Mouse (Mus musculus): ENCODE data around the gene Zbtb32. TPM values are rescaled to one million over a fixed set of nuclear protein-coding genes. Genes with fewer than 3 reads are reported as not detected.

The Zbtb32 gene
- polyA plus RNA-seq, 1 experiment = 3.2 TPM

GRCm38 (mm10) chr7:30584339-30584738, 14.4 kb downstream of the Zbtb32 start:
- TF ChIP-seq POLR2A (IDR thresholded peaks at IDR 0.05; ENCODE audit: control insufficient read depth, extremely low read depth, insufficient read depth, low read length, poor library complexity) = no peak
- TF ChIP-seq CTCF (IDR thresholded peaks at IDR 0.05; ENCODE audit: borderline replicate concordance, control insufficient read depth, extremely low read depth, insufficient read depth, low read length, poor library complexity) = no peak
- H3K36me3 ChIP-seq (ENCODE audit: control insufficient read depth, insufficient read depth, low read length) = peaks cover 61% of the 10 kb centered on the region
- WGBS = 94% methylated on average over 10 of the region's 10 CpGs
- no peak overlapping the region for H3K4me3 ChIP-seq (ENCODE audit: control insufficient read depth, insufficient read depth, low read length)
- no peak overlapping the region for H3K27ac ChIP-seq (ENCODE audit: control insufficient read depth, insufficient read depth, low read length)
- no peak for DNase-seq
- peaks cover 6% of the 10 kb centered on the region for H3K4me1 ChIP-seq (replicated peaks; ENCODE audit: control insufficient read depth, insufficient read depth, low read length)
- no peaks in the 10 kb centered on the region for H3K27me3 ChIP-seq (ENCODE audit: control insufficient read depth, insufficient read depth, low read length)

- WGBS = 97% methylated on average over 16 of the region's 16 CpGs
- TF ChIP-seq CTCF (IDR thresholded peaks at IDR 0.05; ENCODE audit: borderline replicate concordance, control insufficient read depth, extremely low read depth, insufficient read depth, low read length, poor library complexity) = no peak
- TF ChIP-seq POLR2A (IDR thresholded peaks at IDR 0.05; ENCODE audit: control insufficient read depth, extremely low read depth, insufficient read depth, low read length, poor library complexity) = no peak
- Histone ChIP-seq H3K27me3 (ENCODE audit: control insufficient read depth, insufficient read depth, low read length) (no peaks in the 10 kb centered on the region), H3K4me1 (replicated peaks; ENCODE audit: control insufficient read depth, insufficient read depth, low read length) (no peaks in the 10 kb centered on the region), H3K27ac (ENCODE audit: control insufficient read depth, insufficient read depth, low read length) (no peak overlapping the region), H3K4me3 (ENCODE audit: control insufficient read depth, insufficient read depth, low read length) (no peak overlapping the region), H3K36me3 (ENCODE audit: control insufficient read depth, insufficient read depth, low read length) (peaks cover 89% of the 10 kb centered on the region)
- no peak for DNase-seq
These were observed 17.2 kb downstream of the Zbtb32 start for GRCm38 (mm10) chr7:30581547-30581946.

- no peak for TF ChIP-seq POLR2A (IDR thresholded peaks at IDR 0.05; ENCODE audit: control insufficient read depth, extremely low read depth, insufficient read depth, low read length, poor library complexity)
- no peak for TF ChIP-seq CTCF (IDR thresholded peaks at IDR 0.05; ENCODE audit: borderline replicate concordance, control insufficient read depth, extremely low read depth, insufficient read depth, low read length, poor library complexity)
- DNase-seq = no peak
- H3K36me3 ChIP-seq (ENCODE audit: control insufficient read depth, insufficient read depth, low read length) = peaks cover 92% of the 10 kb centered on the region
- no peak overlapping the region for H3K4me3 ChIP-seq (ENCODE audit: control insufficient read depth, insufficient read depth, low read length)
- WGBS = 95% methylated on average over 8 of the region's 8 CpGs
- H3K27me3 ChIP-seq (ENCODE audit: control insufficient read depth, insufficient read depth, low read length) = no peaks in the 10 kb centered on the region
- no peak overlapping the region for H3K27ac ChIP-seq (ENCODE audit: control insufficient read depth, insufficient read depth, low read length)
- no peaks in the 10 kb centered on the region for H3K4me1 ChIP-seq (replicated peaks; ENCODE audit: control insufficient read depth, insufficient read depth, low read length)
These were observed 18.8 kb downstream of the Zbtb32 start for GRCm38 (mm10) chr7:30579950-30580349.

- H3K27ac ChIP-seq (ENCODE audit: control insufficient read depth, insufficient read depth, low read length) = no peak overlapping the region
- 92% methylated on average over 2 of the region's 2 CpGs for WGBS
These were observed 25.7 kb downstream of the Zbtb32 start for GRCm38 (mm10) chr7:30572969-30573368.

GRCm38 (mm10) chr7:30572389-30572788, 26.3 kb downstream of the Zbtb32 start:
- no peak for DNase-seq
- Histone ChIP-seq H3K4me3 (ENCODE audit: control insufficient read depth, insufficient read depth, low read length) (no peak overlapping the region), H3K4me1 (replicated peaks; ENCODE audit: control insufficient read depth, insufficient read depth, low read length) (no peaks in the 10 kb centered on the region), H3K36me3 (ENCODE audit: control insufficient read depth, insufficient read depth, low read length) (peaks cover 75% of the 10 kb centered on the region), H3K27ac (ENCODE audit: control insufficient read depth, insufficient read depth, low read length) (no peak overlapping the region), H3K27me3 (ENCODE audit: control insufficient read depth, insufficient read depth, low read length) (no peaks in the 10 kb centered on the region)
- TF ChIP-seq POLR2A (IDR thresholded peaks at IDR 0.05; ENCODE audit: control insufficient read depth, extremely low read depth, insufficient read depth, low read length, poor library complexity) = no peak
- 95% methylated on average over 5 of the region's 5 CpGs for WGBS

More at GRCm38 (mm10) chr7:30572969-30573368, 25.7 kb downstream of the Zbtb32 start:
- Histone ChIP-seq H3K4me1 (replicated peaks; ENCODE audit: control insufficient read depth, insufficient read depth, low read length) (no peaks in the 10 kb centered on the region), H3K4me3 (ENCODE audit: control insufficient read depth, insufficient read depth, low read length) (no peak overlapping the region), H3K27me3 (ENCODE audit: control insufficient read depth, insufficient read depth, low read length) (no peaks in the 10 kb centered on the region), H3K36me3 (ENCODE audit: control insufficient read depth, insufficient read depth, low read length) (peaks cover 80% of the 10 kb centered on the region)
- DNase-seq = no peak
- TF ChIP-seq POLR2A (IDR thresholded peaks at IDR 0.05; ENCODE audit: control insufficient read depth, extremely low read depth, insufficient read depth, low read length, poor library complexity) = no peak
- no peak for TF ChIP-seq CTCF (IDR thresholded peaks at IDR 0.05; ENCODE audit: borderline replicate concordance, control insufficient read depth, extremely low read depth, insufficient read depth, low read length, poor library complexity)

GRCm38 (mm10) chr7:30567555-30567954, 31.2 kb downstream of the Zbtb32 start:
- 96% methylated on average over 11 of the region's 11 CpGs for WGBS
- H3K27ac ChIP-seq (ENCODE audit: control insufficient read depth, insufficient read depth, low read length) = no peak overlapping the region
- peaks cover 26% of the 10 kb centered on the region for H3K36me3 ChIP-seq (ENCODE audit: control insufficient read depth, insufficient read depth, low read length)

GRCm38 (mm10) chr7:30566033-30566432, 32.7 kb downstream of the Zbtb32 start:
- Histone ChIP-seq H3K4me3 (ENCODE audit: control insufficient read depth, insufficient read depth, low read length) (no peak overlapping the region), H3K27ac (ENCODE audit: control insufficient read depth, insufficient read depth, low read length) (no peak overlapping the region), H3K27me3 (ENCODE audit: control insufficient read depth, insufficient read depth, low read length) (no peaks in the 10 kb centered on the region), H3K36me3 (ENCODE audit: control insufficient read depth, insufficient read depth, low read length) (peaks cover 20% of the 10 kb centered on the region), H3K4me1 (replicated peaks; ENCODE audit: control insufficient read depth, insufficient read depth, low read length) (peaks cover 18% of the 10 kb centered on the region)
- 90% methylated on average over 9 of the region's 9 CpGs for WGBS
- no peak for TF ChIP-seq CTCF (IDR thresholded peaks at IDR 0.05; ENCODE audit: borderline replicate concordance, control insufficient read depth, extremely low read depth, insufficient read depth, low read length, poor library complexity)
- no peak for TF ChIP-seq POLR2A (IDR thresholded peaks at IDR 0.05; ENCODE audit: control insufficient read depth, extremely low read depth, insufficient read depth, low read length, poor library complexity)
- no peak for DNase-seq

More at GRCm38 (mm10) chr7:30567555-30567954, 31.2 kb downstream of the Zbtb32 start:
- DNase-seq = no peak
- Histone ChIP-seq H3K4me1 (replicated peaks; ENCODE audit: control insufficient read depth, insufficient read depth, low read length) (peaks cover 15% of the 10 kb centered on the region), H3K4me3 (ENCODE audit: control insufficient read depth, insufficient read depth, low read length) (no peak overlapping the region), H3K27me3 (ENCODE audit: control insufficient read depth, insufficient read depth, low read length) (no peaks in the 10 kb centered on the region)
- TF ChIP-seq CTCF (IDR thresholded peaks at IDR 0.05; ENCODE audit: borderline replicate concordance, control insufficient read depth, extremely low read depth, insufficient read depth, low read length, poor library complexity) (no peak), POLR2A (IDR thresholded peaks at IDR 0.05; ENCODE audit: control insufficient read depth, extremely low read depth, insufficient read depth, low read length, poor library complexity) (no peak)
